Mouse (Mus musculus): ENCODE measurements around the gene Rbms3. TPM values are rescaled to one million over a fixed set of nuclear protein-coding genes. Genes with fewer than 3 reads are reported as not detected.

Gene Rbms3
- total and polyA plus RNA-seq, 3 experiments, result not detected

DNA sequence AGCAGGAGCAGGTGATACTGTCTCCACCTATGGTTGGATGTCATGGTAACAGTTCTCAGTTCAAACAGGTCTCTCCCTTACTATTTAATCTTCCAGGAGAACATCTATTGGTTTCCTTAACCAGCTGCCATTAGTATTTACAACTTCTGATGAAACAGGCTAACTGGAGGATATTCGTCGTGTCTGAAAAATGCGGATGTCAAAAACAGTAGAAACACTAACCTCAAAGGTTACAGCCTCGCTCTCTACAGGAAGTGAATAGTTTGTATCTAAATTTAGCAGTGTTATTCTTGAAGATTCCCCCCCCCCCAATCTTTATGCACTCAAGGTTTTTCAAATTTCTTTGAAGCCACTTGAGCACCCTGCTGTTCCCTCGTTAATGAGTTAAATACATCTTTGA is 23.9 kb upstream of the Rbms3 start:
- Histone ChIP-seq H3K79me2 (replicated peaks; ENCODE audit: control insufficient read depth, extremely low read depth, insufficient read depth, poor library complexity, severe bottlenecking) (no peaks in the 10 kb centered on the region), H3K4me3 (replicated peaks in 1 of 3; ENCODE audit: low read depth in 2 of 3, low read length in 2 of 3, poor library complexity in 1 of 3) (no peak overlapping the region), H3K4me2 (ENCODE audit: insufficient read depth, low read depth, poor library complexity, severe bottlenecking) (no peak overlapping the region), H3K27ac (ENCODE audit: insufficient read depth, low read depth) (no peak overlapping the region), H3K36me3 (replicated peaks in 1 of 2; ENCODE audit: control insufficient read depth in 1 of 2, insufficient read depth in 1 of 2, low read length in 1 of 2) (no peaks in the 10 kb centered on the region), H3K27me3 (replicated peaks) (no peaks in the 10 kb centered on the region), H3K9ac (ENCODE audit: insufficient read depth, low read depth) (no peak overlapping the region), H3K9me3 (replicated peaks; ENCODE audit: low read length) (peaks cover 73% of the 10 kb centered on the region), H3K4me1 (ENCODE audit: control insufficient read depth in 1 of 2, insufficient read depth in 2 of 2) (no peaks in the 10 kb centered on the region)
- DNase-seq (ENCODE audit: extremely low read depth), result no peak
- TF ChIP-seq EP300 (IDR thresholded peaks at IDR 0.05; ENCODE audit: low read length) (no peak), JUND (conservative IDR thresholded peaks at IDR 0.05; ENCODE audit: low read depth, low read length) (no peak), USF2 (conservative IDR thresholded peaks at IDR 0.05; ENCODE audit: low read depth, low read length) (no peak), ZMIZ1 (IDR thresholded peaks at IDR 0.05; ENCODE audit: low read depth, low read length) (no peak), RAD21 (IDR thresholded peaks at IDR 0.05; ENCODE audit: low read depth, low read length) (no peak), MEF2A (IDR thresholded peaks at IDR 0.05; ENCODE audit: borderline replicate concordance, low read depth, low read length) (no peak), SMC3 (IDR thresholded peaks at IDR 0.05; ENCODE audit: low read depth, low read length) (no peak), IRF4 (IDR thresholded peaks at IDR 0.05; ENCODE audit: low read depth, low read length) (no peak), CHD1 (IDR thresholded peaks at IDR 0.05; ENCODE audit: low read depth, low read length) (no peak), NRF1 (IDR thresholded peaks at IDR 0.05; ENCODE audit: low read depth, low read length) (no peak), SIN3A (IDR thresholded peaks at IDR 0.05; ENCODE audit: low read length) (no peak), ETS1 (conservative IDR thresholded peaks at IDR 0.05; ENCODE audit: low read depth, low read length) (no peak), TBP (conservative IDR thresholded peaks at IDR 0.05; ENCODE audit: low read depth, low read length) (no peak), MAFK (IDR thresholded peaks at IDR 0.05; ENCODE audit: insufficient replicate concordance, low read length) (no peak), E2F4 (IDR thresholded peaks at IDR 0.05; ENCODE audit: insufficient replicate concordance, low read depth, low read length) (no peak), ZKSCAN1 (IDR thresholded peaks at IDR 0.05; ENCODE audit: borderline replicate concordance, low read depth, low read length) (no peak), ZC3H11A (IDR thresholded peaks at IDR 0.05; ENCODE audit: low read depth, low read length) (no peak), PAX5 (IDR thresholded peaks at IDR 0.05; ENCODE audit: low read length) (no peak), GABPA (IDR thresholded peaks at IDR 0.05; ENCODE audit: insufficient replicate concordance, low read depth, low read length) (no peak)
- dilution Hi-C loops (cut with MboI; ENCODE audit: extremely low pct_ligation_motif_present, extremely low pct_unique_long_range_greater_than_20kb, low sequenced_read_pairs), result no loop called here
- in situ Hi-C loops (cut with MboI; ENCODE audit: low pct_ligation_motif_present, low pct_unique_long_range_greater_than_20kb, low sequenced_read_pairs), result no loop called here

- no peak for DNase-seq (ENCODE audit: extremely low read depth)
- dilution Hi-C loops (cut with MboI; ENCODE audit: extremely low pct_ligation_motif_present, extremely low pct_unique_long_range_greater_than_20kb, low sequenced_read_pairs), result no loop called here
- peaks cover 73% of the 10 kb centered on the region for H3K9me3 ChIP-seq (replicated peaks; ENCODE audit: low read length)
These were observed 16.4 kb upstream of the Rbms3 start for GRCm38 (mm10) chr9:117646131-117646530.

More at GRCm38 (mm10) chr9:117646131-117646530, 16.4 kb upstream of the Rbms3 start:
- no peaks in the 10 kb centered on the region for H3K4me1 ChIP-seq (ENCODE audit: control insufficient read depth in 1 of 2, insufficient read depth in 2 of 2)
- H3K79me2 ChIP-seq (replicated peaks; ENCODE audit: control insufficient read depth, extremely low read depth, insufficient read depth, poor library complexity, severe bottlenecking), result no peaks in the 10 kb centered on the region
- no peaks in the 10 kb centered on the region for H3K27me3 ChIP-seq (replicated peaks)
- H3K4me2 ChIP-seq (ENCODE audit: insufficient read depth, low read depth, poor library complexity, severe bottlenecking), result no peak overlapping the region
- in situ Hi-C loops (cut with MboI; ENCODE audit: low pct_ligation_motif_present, low pct_unique_long_range_greater_than_20kb, low sequenced_read_pairs), result no loop called here
- TF ChIP-seq JUND (conservative IDR thresholded peaks at IDR 0.05; ENCODE audit: low read depth, low read length) (no peak), E2F4 (IDR thresholded peaks at IDR 0.05; ENCODE audit: insufficient replicate concordance, low read depth, low read length) (no peak), ZKSCAN1 (IDR thresholded peaks at IDR 0.05; ENCODE audit: borderline replicate concordance, low read depth, low read length) (no peak), IRF4 (IDR thresholded peaks at IDR 0.05; ENCODE audit: low read depth, low read length) (no peak), ELF1 (IDR thresholded peaks at IDR 0.05; ENCODE audit: low read depth, low read length) (no peak), MAFK (IDR thresholded peaks at IDR 0.05; ENCODE audit: insufficient replicate concordance, low read length) (no peak), GABPA (IDR thresholded peaks at IDR 0.05; ENCODE audit: insufficient replicate concordance, low read depth, low read length) (no peak), POLR2AphosphoS2 (IDR thresholded peaks at IDR 0.05; ENCODE audit: low read depth, low read length) (no peak), TCF12 (IDR thresholded peaks at IDR 0.05; ENCODE audit: low read depth, low read length) (no peak), NRF1 (IDR thresholded peaks at IDR 0.05; ENCODE audit: low read depth, low read length) (no peak), ZMIZ1 (IDR thresholded peaks at IDR 0.05; ENCODE audit: low read depth, low read length) (no peak), ZC3H11A (IDR thresholded peaks at IDR 0.05; ENCODE audit: low read depth, low read length) (no peak), MAZ (IDR thresholded peaks at IDR 0.05; ENCODE audit: low read depth, low read length) (no peak), BHLHE40 (IDR thresholded peaks at IDR 0.05; ENCODE audit: low read depth, low read length) (no peak), USF1 (IDR thresholded peaks at IDR 0.05; ENCODE audit: low read depth, low read length) (no peak), ZNF384 (IDR thresholded peaks at IDR 0.05; ENCODE audit: low read depth, low read length) (no peak), MXI1 (IDR thresholded peaks at IDR 0.05; ENCODE audit: low read depth, low read length) (no peak), EP300 (IDR thresholded peaks at IDR 0.05; ENCODE audit: low read length) (no peak)
- H3K36me3 ChIP-seq (replicated peaks in 1 of 2; ENCODE audit: control insufficient read depth in 1 of 2, insufficient read depth in 1 of 2, low read length in 1 of 2), result no peaks in the 10 kb centered on the region
- no peak overlapping the region for H3K27ac ChIP-seq (ENCODE audit: insufficient read depth, low read depth)
- H3K9ac ChIP-seq (ENCODE audit: insufficient read depth, low read depth), result no peak overlapping the region
- no peak overlapping the region for H3K4me3 ChIP-seq (replicated peaks in 1 of 3; ENCODE audit: low read depth in 2 of 3, low read length in 2 of 3, poor library complexity in 1 of 3)
